Mouse (Mus musculus) right cerebral cortex, postnatal 10 days (tissue): ENCODE data around the gene Apoe.

Experiments used
- DNase-seq, 2 experiments: peaks; one replicate each; pipeline ENCODE4 v3.0.0; 2021; ENCODE audit warnings: low spot score in 2 of 2

Apoe gene

DNA sequence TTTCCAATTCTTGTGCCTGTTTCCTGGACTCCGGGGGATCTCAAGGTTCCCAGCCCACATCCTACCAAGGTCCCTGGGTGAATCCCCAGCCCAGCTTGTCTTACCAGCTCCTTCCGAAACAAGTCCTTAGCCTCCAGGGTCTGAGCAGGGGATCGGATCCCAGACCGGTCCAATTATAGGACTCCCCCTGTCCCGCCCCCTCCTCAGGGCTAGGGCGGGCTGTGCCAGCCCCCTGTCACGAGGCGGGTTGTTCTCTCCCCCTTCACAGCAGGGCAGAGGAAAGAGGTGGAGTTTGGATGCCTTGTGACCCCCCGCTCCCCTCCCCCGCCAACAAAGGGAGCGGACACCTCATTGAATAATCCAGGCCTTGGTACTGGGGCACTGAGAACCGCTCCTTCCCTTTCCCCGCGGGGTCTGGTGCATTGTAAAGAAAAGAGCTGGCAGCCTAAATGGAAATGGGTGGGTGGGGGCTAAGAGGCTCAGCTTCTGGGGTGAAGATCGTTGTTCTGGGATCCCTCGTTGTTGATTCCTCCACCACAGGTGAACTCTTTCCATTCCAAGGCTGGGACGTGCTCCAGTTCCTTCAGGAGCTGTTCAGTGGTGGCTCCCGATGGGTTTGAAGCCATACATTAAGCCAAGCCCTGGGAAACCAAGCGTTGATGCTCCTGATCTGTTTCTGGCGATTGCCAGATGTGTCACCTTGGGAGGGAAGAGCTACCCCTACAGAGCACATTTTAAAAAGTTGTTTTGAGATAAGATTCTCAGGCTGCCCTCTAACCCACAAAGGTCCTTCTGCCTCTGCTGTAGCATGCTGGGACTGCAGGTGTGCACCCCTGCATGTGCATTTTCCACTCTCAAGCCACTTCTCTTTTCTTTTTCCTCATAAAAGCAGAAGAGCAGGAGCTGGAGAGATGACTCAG, at the start of gene Apoe:
Apoe (minus strand) TSS at position 282 of the 920 bp plus-strand sequence.
- peak; percentile 85 to 88 for DNase-seq

- no peak for DNase-seq
These were observed 48.6 kb upstream of the Apoe start for GRCm38 (mm10) chr7:19747420-19748218.

DNA sequence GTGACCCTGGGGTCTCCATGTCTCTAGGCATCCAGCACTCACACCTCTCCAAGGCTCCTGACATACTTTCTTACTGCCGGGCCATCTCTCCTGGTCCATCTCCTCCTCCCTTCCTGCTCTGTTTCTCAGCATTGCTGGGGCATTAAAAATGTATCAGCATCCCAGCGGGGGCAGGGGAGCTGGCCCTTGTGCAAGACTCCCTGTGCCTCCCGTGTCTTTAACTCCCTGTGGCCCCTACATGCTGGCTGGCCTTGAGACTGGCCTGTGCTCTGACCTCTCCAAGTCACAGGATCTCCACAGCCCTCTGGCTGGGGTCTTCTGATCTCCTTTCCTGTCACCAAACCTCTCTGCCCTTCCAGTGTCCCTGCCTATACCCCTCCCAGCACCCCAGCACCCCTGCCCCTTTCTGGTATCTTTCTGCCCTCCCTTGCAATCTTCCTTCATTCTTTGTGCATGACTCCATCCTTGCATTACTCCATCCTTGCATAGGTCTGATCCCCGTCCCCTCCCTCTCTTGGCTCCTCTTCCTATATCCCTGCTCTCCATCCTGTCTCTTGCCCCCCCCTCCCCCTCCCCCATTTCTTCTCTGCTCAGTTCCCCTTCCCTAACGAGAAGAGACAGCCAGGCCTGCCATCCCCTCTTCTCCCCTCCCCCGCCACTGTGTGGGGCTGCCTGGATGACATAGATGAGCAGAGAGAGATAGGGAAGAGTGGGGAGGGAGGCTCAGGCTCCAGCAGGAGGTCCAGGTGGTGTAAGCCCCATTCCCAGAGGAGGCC, 47.6 kb upstream of the Apoe start:
- DNase-seq: no peak

DNA sequence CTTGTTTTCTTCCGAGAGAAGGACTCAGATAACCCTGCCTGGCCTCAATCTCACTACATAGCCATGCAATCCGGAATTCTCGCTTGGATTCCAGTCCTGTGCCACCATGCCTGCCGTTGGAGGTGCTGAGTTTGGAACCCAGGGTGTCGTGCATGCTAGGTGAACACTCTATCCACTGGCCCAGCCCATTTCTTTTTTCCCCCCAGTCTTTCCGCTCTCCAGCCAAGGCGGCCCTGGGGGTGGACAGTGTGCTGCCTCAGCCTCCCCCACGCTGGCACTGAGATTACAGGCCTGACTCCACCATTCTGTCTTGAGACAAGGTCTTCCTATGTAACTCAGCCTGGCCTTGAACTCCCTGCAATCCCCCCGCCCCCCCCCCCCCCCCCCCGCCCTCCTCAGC, 47.0 kb upstream of the Apoe start:
- no peak for DNase-seq

DNA sequence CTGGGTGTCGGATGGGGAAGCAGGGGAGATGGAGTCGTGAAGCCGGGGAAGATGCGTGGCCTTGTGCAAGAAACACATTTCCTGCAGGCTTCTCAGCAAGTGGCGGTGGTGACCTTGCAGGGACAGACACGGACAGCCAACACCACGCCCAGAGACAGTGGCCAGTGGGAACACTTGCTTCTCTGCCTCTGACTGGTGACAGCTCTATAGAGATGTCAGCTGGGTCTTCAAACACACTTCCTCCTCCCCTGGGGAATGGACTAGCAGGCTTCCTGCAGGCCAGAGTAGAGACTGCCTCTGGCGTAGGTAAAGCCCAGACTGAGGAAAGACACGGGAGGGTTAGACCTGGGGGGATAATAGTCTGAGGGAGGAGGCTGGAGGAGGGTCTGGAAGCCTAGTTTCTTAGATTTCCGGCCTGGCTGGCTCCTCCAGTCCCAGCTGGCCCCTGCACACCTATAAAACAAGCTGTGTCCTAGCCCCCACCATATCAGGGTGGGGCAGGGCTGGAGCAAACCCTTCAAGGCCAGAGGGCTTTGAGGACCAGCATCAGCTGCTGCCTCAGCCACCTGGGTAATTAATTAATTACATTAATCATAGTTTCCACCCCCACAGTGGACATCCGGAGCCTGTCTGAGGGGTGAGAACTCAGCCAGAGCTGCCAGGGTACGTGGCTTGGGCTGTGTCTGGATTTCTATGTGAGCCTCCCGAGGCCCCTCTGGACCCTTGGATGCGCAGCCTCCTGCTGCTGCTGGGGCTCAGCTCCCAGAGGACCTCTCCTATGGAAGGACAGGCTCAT, 45.8 kb upstream of the Apoe start:
- peak in 1 of 2 experiments; percentile 57 for DNase-seq

DNA sequence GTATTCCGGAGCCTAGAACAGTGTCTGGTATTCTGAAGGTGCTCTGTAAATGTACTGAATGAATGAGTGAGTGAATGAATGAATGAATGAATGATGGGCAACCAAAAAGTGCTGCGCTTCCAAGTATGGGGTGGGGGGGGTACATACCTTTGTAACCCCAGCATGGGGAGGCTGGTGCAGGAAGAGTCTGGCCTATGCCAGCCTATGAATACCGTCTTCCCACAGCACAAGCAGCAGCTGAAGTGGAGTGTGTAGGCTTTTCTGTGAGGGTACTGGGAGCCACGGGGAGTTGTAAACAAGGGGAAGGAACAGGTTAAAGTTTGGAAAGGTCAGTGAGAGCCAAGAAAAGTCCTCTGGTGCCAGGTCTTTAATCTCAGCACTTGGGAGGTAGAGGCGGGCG, 44.8 kb upstream of the Apoe start:
- no peak for DNase-seq

DNA sequence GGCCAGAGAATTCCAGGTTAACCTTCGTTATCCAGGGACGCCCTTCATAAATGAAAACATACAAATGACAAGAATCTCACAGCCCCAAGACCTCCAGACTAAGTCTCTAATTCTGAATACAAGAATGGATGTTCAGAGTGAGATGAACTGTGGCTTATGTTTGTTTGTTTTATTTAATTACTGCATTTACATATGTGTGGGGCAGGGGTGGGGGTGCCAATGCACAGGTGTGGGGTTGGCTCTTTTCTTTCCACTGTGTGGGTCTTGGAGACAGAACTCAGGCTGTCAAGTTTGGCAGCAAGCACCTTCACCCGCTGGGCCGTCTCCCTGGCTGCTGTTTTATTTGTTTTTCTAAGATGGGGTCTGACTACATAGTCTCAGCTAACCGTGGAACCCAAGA, 43.5 kb upstream of the Apoe start:
- no peak for DNase-seq

GRCm38 (mm10) chr7:19741329-19742031, 42.5 kb upstream of the Apoe start:
- no peak for DNase-seq

GRCm38 (mm10) chr7:19740269-19740668, 41.3 kb upstream of the Apoe start:
- DNase-seq: no peak

- DNase-seq: no peak
These were observed 39.8 kb upstream of the Apoe start for GRCm38 (mm10) chr7:19738771-19739170.

- no peak for DNase-seq
These were observed 37.5 kb upstream of the Apoe start for GRCm38 (mm10) chr7:19736389-19737057.

- no peak for DNase-seq
These were observed 35.2 kb upstream of the Apoe start for GRCm38 (mm10) chr7:19734178-19734666.

DNA sequence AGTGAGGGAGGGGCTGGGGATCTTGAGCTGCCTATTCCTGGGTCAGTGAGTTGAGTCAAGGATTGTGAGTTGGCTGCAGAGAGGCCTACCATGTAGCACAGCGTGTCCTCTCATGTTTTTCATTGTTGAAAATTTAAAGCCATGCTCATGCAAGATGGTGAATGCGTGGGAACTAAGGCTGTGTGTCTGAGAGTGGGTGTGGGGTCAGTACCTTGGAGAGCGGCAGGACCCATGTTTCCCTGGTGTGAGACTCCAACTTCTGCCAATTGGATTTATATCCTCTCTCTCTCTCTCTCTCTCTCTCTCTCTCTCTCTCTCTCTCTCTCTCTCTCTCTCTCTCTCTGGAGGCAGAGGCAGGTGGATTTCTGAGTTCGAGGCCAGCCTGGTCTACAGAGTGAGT, 27.6 kb upstream of the Apoe start:
- no peak for DNase-seq

- DNase-seq: peak in 1 of 2 experiments; percentile 22
These were observed 25.2 kb upstream of the Apoe start for GRCm38 (mm10) chr7:19724167-19724566.

GRCm38 (mm10) chr7:19722754-19723195, 23.8 kb upstream of the Apoe start:
- peak in 1 of 2 experiments; percentile 21 for DNase-seq

- no peak for DNase-seq
These were observed 20.2 kb upstream of the Apoe start for GRCm38 (mm10) chr7:19719200-19719599.

GRCm38 (mm10) chr7:19718297-19718952, 19.4 kb upstream of the Apoe start:
- DNase-seq: no peak

GRCm38 (mm10) chr7:19717346-19717745, 18.4 kb upstream of the Apoe start:
- no peak for DNase-seq

GRCm38 (mm10) chr7:19716822-19717221, 17.8 kb upstream of the Apoe start:
- DNase-seq: no peak
